Comparison of ENCODE assay signal across 15 mouse cellular contexts in genomic region chr1:77501363-77501933, GRCm38 (mm10). TPM values are rescaled to one million over a fixed set of nuclear protein-coding genes. Genes with fewer than 3 reads are reported as not detected.
DNase-seq lines count a peak whose midpoint lies in the region; ATAC-seq lines count a peak whose summit lies in the region.
"Had no signal": no experiment of that assay in that cellular context is flagged by ENCODE, and none has a peak within 500 bp of the region (broad histone marks: within the 10 kb centered on the region; RNA-seq: fewer than 3 reads in every experiment).

No protein-coding gene starts in this region.

- H3K27ac ChIP-seq in embryonic facial prominence, embryonic 13.5 days, result no peak overlapping the region
- no peak overlapping the region for H3K27ac ChIP-seq in embryonic facial prominence, embryonic 10.5 days (replicated peaks)
- H3K27ac ChIP-seq in hindbrain, embryonic 10.5 days, result peak overlapping the region; percentile 57
- H3K27ac ChIP-seq in midbrain, embryonic 11.5 days (ENCODE audit: low read depth, low read length), result no peak overlapping the region
- H3K27ac ChIP-seq in neural tube, embryonic 13.5 days (replicated peaks), result no peak overlapping the region
- H3K27ac ChIP-seq: heart, embryonic 15.5 days; limb, embryonic 13.5 days had no signal

- no peaks in the 10 kb centered on the region for H3K27me3 ChIP-seq in embryonic facial prominence, embryonic 13.5 days
- H3K27me3 ChIP-seq in embryonic facial prominence, embryonic 10.5 days (replicated peaks; ENCODE audit: low read depth, poor library complexity, severe bottlenecking), result peaks cover 17% of the 10 kb centered on the region; the same call in 1 of the 2 replicates
- H3K27me3 ChIP-seq in hindbrain, embryonic 10.5 days (ENCODE audit: insufficient read depth, poor library complexity, severe bottlenecking), result peaks cover 15% of the 10 kb centered on the region; the same call in 1 of the 2 replicates
- H3K27me3 ChIP-seq in midbrain, embryonic 11.5 days (ENCODE audit: control insufficient read depth, insufficient read depth, low read length), result no peaks in the 10 kb centered on the region; the same call in 1 of the 2 replicates
- H3K27me3 ChIP-seq in neural tube, embryonic 13.5 days, result no peaks in the 10 kb centered on the region
- H3K27me3 ChIP-seq: limb, embryonic 13.5 days had no signal

- H3K4me1 ChIP-seq in embryonic facial prominence, embryonic 13.5 days, result peaks cover 77% of the 10 kb centered on the region
- peaks cover 87% of the 10 kb centered on the region for H3K4me1 ChIP-seq in embryonic facial prominence, embryonic 10.5 days
- peaks cover 100% of the 10 kb centered on the region for H3K4me1 ChIP-seq in hindbrain, embryonic 10.5 days (replicated peaks)
- H3K4me1 ChIP-seq in midbrain, embryonic 11.5 days (ENCODE audit: control insufficient read depth, insufficient read depth, low read length), result peaks cover 69% of the 10 kb centered on the region
- H3K4me1 ChIP-seq in neural tube, embryonic 13.5 days (replicated peaks), result peaks cover 93% of the 10 kb centered on the region

- H3K4me3 ChIP-seq in embryonic facial prominence, embryonic 13.5 days, result no peak overlapping the region
- no peak overlapping the region for H3K4me3 ChIP-seq in embryonic facial prominence, embryonic 10.5 days
- peak overlapping the region; percentile 44 for H3K4me3 ChIP-seq in hindbrain, embryonic 10.5 days
- H3K4me3 ChIP-seq in midbrain, embryonic 11.5 days (ENCODE audit: low read depth, low read length), result no peak overlapping the region
- H3K4me3 ChIP-seq in neural tube, embryonic 13.5 days, result no peak overlapping the region; the same call in 1 of the 2 replicates
- H3K4me3 ChIP-seq: heart, embryonic 15.5 days; limb, embryonic 13.5 days had no signal

- no peak overlapping the region for H3K9ac ChIP-seq in embryonic facial prominence, embryonic 13.5 days
- peak overlapping the region; percentile 20; the same call in 1 of the 2 replicates for H3K9ac ChIP-seq in midbrain, embryonic 11.5 days (ENCODE audit: low read length)
- peak overlapping the region; percentile 38; the same call in 1 of the 2 replicates for H3K9ac ChIP-seq in neural tube, embryonic 13.5 days
- H3K9ac ChIP-seq: heart, embryonic 15.5 days; limb, embryonic 13.5 days had no signal

- H3K9me3 ChIP-seq in embryonic facial prominence, embryonic 13.5 days, result no peaks in the 10 kb centered on the region
- H3K9me3 ChIP-seq in embryonic facial prominence, embryonic 10.5 days, result no peaks in the 10 kb centered on the region
- no peaks in the 10 kb centered on the region for H3K9me3 ChIP-seq in hindbrain, embryonic 10.5 days
- no peaks in the 10 kb centered on the region for H3K9me3 ChIP-seq in midbrain, embryonic 11.5 days (ENCODE audit: control insufficient read depth, low read length)
- no peaks in the 10 kb centered on the region for H3K9me3 ChIP-seq in neural tube, embryonic 13.5 days
- H3K9me3 ChIP-seq: heart, embryonic 15.5 days; limb, embryonic 13.5 days had no signal

- peaks cover 42% of the 10 kb centered on the region for H3K36me3 ChIP-seq in embryonic facial prominence, embryonic 13.5 days
- peaks cover 68% of the 10 kb centered on the region for H3K36me3 ChIP-seq in embryonic facial prominence, embryonic 10.5 days (replicated peaks)
- H3K36me3 ChIP-seq in hindbrain, embryonic 10.5 days, result peaks cover 32% of the 10 kb centered on the region
- H3K36me3 ChIP-seq in midbrain, embryonic 11.5 days (ENCODE audit: control insufficient read depth, insufficient read depth, low read length), result no peaks in the 10 kb centered on the region
- H3K36me3 ChIP-seq in neural tube, embryonic 13.5 days, result peaks cover 2% of the 10 kb centered on the region; the same call in 1 of the 2 replicates

- ATAC-seq in embryonic facial prominence, embryonic 13.5 days (ENCODE audit: insufficient number of reproducible peaks, insufficient read depth, low FRiP score, low TSS enrichment, low read depth), result no peak
- no peak for ATAC-seq in midbrain, embryonic 11.5 days (ENCODE audit: low FRiP score)
- no peak for ATAC-seq in neural tube, embryonic 13.5 days (ENCODE audit: low read depth)
- no peak for ATAC-seq in granulocyte monocyte progenitor cell, adult 5-6 weeks (replicated peaks; ENCODE audit: poor library complexity, severe bottlenecking)

- DNase-seq in embryonic facial prominence, embryonic 10.5 days (ENCODE audit: low spot score), result no peak
- DNase-seq in hindbrain, embryonic 10.5 days (ENCODE audit: low spot score), result no peak
- DNase-seq in midbrain, embryonic 11.5 days (ENCODE audit: low spot score, missing footprints), result no peak
- DNase-seq in urinary bladder, postnatal 4 days (ENCODE audit: low spot score in 2 of 2), result no peak
- no peak for DNase-seq in layer of hippocampus, adult 9-10 months (ENCODE audit: low spot score)
- DNase-seq: adrenal gland, postnatal 10 days; cerebellum, adult 9-10 months; embryo, embryonic 11 days; heart, adult 18-20 months; lung, postnatal 36 days had no signal

- peak overlapping the region; percentile 1 for H3K4me2 ChIP-seq in embryonic facial prominence, embryonic 13.5 days
- H3K4me2 ChIP-seq in midbrain, embryonic 11.5 days, result peak overlapping the region; percentile 20; the same call in 1 of the 2 replicates
- H3K4me2 ChIP-seq in neural tube, embryonic 13.5 days, result peak overlapping the region; percentile 58
- H3K4me2 ChIP-seq: heart, embryonic 15.5 days; limb, embryonic 13.5 days had no signal

- WGBS in embryonic facial prominence, embryonic 13.5 days, result 68% methylated on average over 13 of the region's 13 CpGs
- WGBS in embryonic facial prominence, embryonic 10.5 days, result 79% methylated on average over 13 of the region's 13 CpGs
- WGBS in hindbrain, embryonic 10.5 days, result 54% methylated on average over 13 of the region's 13 CpGs
- WGBS in midbrain, embryonic 11.5 days, result 33% methylated on average over 13 of the region's 13 CpGs
- WGBS in neural tube, embryonic 13.5 days, result 49% methylated on average over 13 of the region's 13 CpGs

RNA-seq across cellular contexts. Expression of gene Epha4, which starts 13.4 kb away (rescaled TPM):
- 65.9 and 70.7 TPM in 2 replicates for polyA plus RNA-seq in embryonic facial prominence, embryonic 13.5 days (2015; fragmentation: Nextera tagmentation; extraction: Ambion mirVana)
- 26.2 and 29.1 TPM in 2 replicates for polyA plus RNA-seq in embryonic facial prominence, embryonic 10.5 days (2016; fragmentation: Nextera tagmentation; extraction: Ambion mirVana)
- polyA plus RNA-seq in hindbrain, embryonic 10.5 days (2016; fragmentation: Nextera tagmentation; extraction: Ambion mirVana), result 25.4 and 30.4 TPM in 2 replicates
- polyA plus RNA-seq in midbrain, embryonic 11.5 days (2014; fragmentation: Nextera tagmentation; extraction: Ambion mirVana), result 19.4 and 24.4 TPM in 2 replicates
- 27.0 and 29.0 TPM in 2 replicates for polyA plus RNA-seq in neural tube, embryonic 13.5 days (2015; fragmentation: Nextera tagmentation; extraction: Ambion mirVana)
- total RNA-seq in granulocyte monocyte progenitor cell, adult 5-6 weeks (2014; fragmentation: Nextera tagmentation), result not detected in 2 replicates
- 0.31 TPM in 1 of 2 replicates, not detected in the other for total RNA-seq in granulocyte monocyte progenitor cell, adult 5-6 weeks (2017)

Comparison
In these comparisons a context has a peak if more than half of its experiments do, and no peak if none do; other contexts are left out.
1. H3K4me2 ChIP-seq: peak in every context shown above with its lines; median percentile 58 in neural tube, embryonic 13.5 days; 20 in midbrain, embryonic 11.5 days; 1 in embryonic facial prominence, embryonic 13.5 days.